Mouse (Mus musculus): Measurements from ENCODE around the gene Olfr1188. TPM values are rescaled to one million over a fixed set of nuclear protein-coding genes. Genes with fewer than 3 reads are reported as not detected.
"Not testable (repeated sequence)": the region's sequence is repeated elsewhere in the genome, so short reads cannot be mapped to it uniquely, and the experiment has no call there.

Gene Olfr1188
- polyA plus RNA-seq (2014; fragmentation: Nextera tagmentation; extraction: Ambion mirVana) = not detected in 2 replicates

GRCm38 (mm10) chr2:88556635-88557034 is at the start of gene Olfr1188:
TSS of gene Olfr1188 (plus strand) at chr2:88556935.
- Histone ChIP-seq H3K4me1 (replicated peaks; ENCODE audit: control insufficient read depth, insufficient read depth, low read length) (no peaks in the 10 kb centered on the region), H3K9ac (ENCODE audit: low read length) (no peak within 1 kb of the TSS), H3K4me2 (ENCODE audit: low read depth, low read length, severe bottlenecking) (no peak within 1 kb of the TSS), H3K27me3 (ENCODE audit: control insufficient read depth, insufficient read depth, low read length) (no peaks in the 10 kb centered on the region), H3K9me3 (ENCODE audit: control insufficient read depth, low read length) (no peaks in the 10 kb centered on the region), H3K36me3 (ENCODE audit: control insufficient read depth, insufficient read depth, low read length) (no peaks in the 10 kb centered on the region), H3K27ac (ENCODE audit: low read depth, low read length) (no peak within 1 kb of the TSS), H3K4me3 (ENCODE audit: low read depth, low read length) (no peak within 1 kb of the TSS)
- DNase-seq (ENCODE audit: low spot score) (no peak), ATAC-seq (replicated peaks; ENCODE audit: low FRiP score) (no peak)
- 91% methylated on average over 2 of the region's 2 CpGs for WGBS

GRCm38 (mm10) chr2:88518251-88518650 is 38.5 kb upstream of the Olfr1188 start, which contains the start of gene Olfr1186:
TSS of gene Olfr1186 (plus strand) at chr2:88518551.
- Histone ChIP-seq H3K27ac (ENCODE audit: low read depth, low read length) (no peak within 1 kb of the TSS), H3K27me3 (ENCODE audit: control insufficient read depth, insufficient read depth, low read length) (no peaks in the 10 kb centered on the region), H3K4me2 (ENCODE audit: low read depth, low read length, severe bottlenecking) (no peak within 1 kb of the TSS), H3K4me1 (replicated peaks; ENCODE audit: control insufficient read depth, insufficient read depth, low read length) (no peaks in the 10 kb centered on the region), H3K9me3 (ENCODE audit: control insufficient read depth, low read length) (no peaks in the 10 kb centered on the region), H3K9ac (ENCODE audit: low read length) (no peak within 1 kb of the TSS), H3K36me3 (ENCODE audit: control insufficient read depth, insufficient read depth, low read length) (no peaks in the 10 kb centered on the region), H3K4me3 (ENCODE audit: low read depth, low read length) (no peak within 1 kb of the TSS)
- WGBS = 89% methylated on average over 2 of the region's 2 CpGs
- DNase-seq (ENCODE audit: low spot score) (no peak), ATAC-seq (replicated peaks; ENCODE audit: low FRiP score) (no peak)

- H3K9me3 ChIP-seq (ENCODE audit: control insufficient read depth, low read length) = no peaks in the 10 kb centered on the region
- DNase-seq (ENCODE audit: low spot score) = no peak
- H3K36me3 ChIP-seq (ENCODE audit: control insufficient read depth, insufficient read depth, low read length) = no peaks in the 10 kb centered on the region
- H3K27me3 ChIP-seq (ENCODE audit: control insufficient read depth, insufficient read depth, low read length) = no peaks in the 10 kb centered on the region
- ATAC-seq (replicated peaks; ENCODE audit: low FRiP score) = no peak
- no peak overlapping the region for H3K27ac ChIP-seq (ENCODE audit: low read depth, low read length)
- H3K4me3 ChIP-seq (ENCODE audit: low read depth, low read length) = no peak overlapping the region
- no peaks in the 10 kb centered on the region for H3K4me1 ChIP-seq (replicated peaks; ENCODE audit: control insufficient read depth, insufficient read depth, low read length)
- no peak overlapping the region for H3K9ac ChIP-seq (ENCODE audit: low read length)
- 72% methylated on average over 3 of the region's 3 CpGs for WGBS
- no peak overlapping the region for H3K4me2 ChIP-seq (ENCODE audit: low read depth, low read length, severe bottlenecking)
Measured at GRCm38 (mm10) chr2:88525720-88526119, 31.0 kb upstream of the Olfr1188 start.

- WGBS = 92% methylated on average over 12 of the region's 12 CpGs
- not testable (repeated sequence) for DNase-seq (ENCODE audit: low spot score)
Measured at GRCm38 (mm10) chr2:88572696-88573095, 16.0 kb downstream of the Olfr1188 start.

GRCm38 (mm10) chr2:88586154-88586553 is 29.4 kb downstream of the Olfr1188 start, which contains the start of gene Olfr1189:
TSS of gene Olfr1189 (plus strand) at chr2:88586454.
- DNase-seq (ENCODE audit: low spot score) (no peak), ATAC-seq (replicated peaks; ENCODE audit: low FRiP score) (no peak)

More at GRCm38 (mm10) chr2:88572696-88573095, 16.0 kb downstream of the Olfr1188 start:
- H3K36me3 ChIP-seq (ENCODE audit: control insufficient read depth, insufficient read depth, low read length); H3K9ac ChIP-seq (ENCODE audit: low read length); H3K27me3 ChIP-seq (ENCODE audit: control insufficient read depth, insufficient read depth, low read length); H3K4me3 ChIP-seq (ENCODE audit: low read depth, low read length); H3K4me1 ChIP-seq (replicated peaks; ENCODE audit: control insufficient read depth, insufficient read depth, low read length); H3K9me3 ChIP-seq (ENCODE audit: control insufficient read depth, low read length); ATAC-seq (replicated peaks; ENCODE audit: low FRiP score); H3K4me2 ChIP-seq (ENCODE audit: low read depth, low read length, severe bottlenecking); H3K27ac ChIP-seq (ENCODE audit: low read depth, low read length): not testable (repeated sequence)

More at GRCm38 (mm10) chr2:88586154-88586553, 29.4 kb downstream of the Olfr1188 start, which contains the start of gene Olfr1189:
- H3K36me3 ChIP-seq (ENCODE audit: control insufficient read depth, insufficient read depth, low read length) = no peaks in the 10 kb centered on the region
- no peak within 1 kb of the TSS for H3K9ac ChIP-seq (ENCODE audit: low read length)
- no peaks in the 10 kb centered on the region for H3K9me3 ChIP-seq (ENCODE audit: control insufficient read depth, low read length)
- H3K4me2 ChIP-seq (ENCODE audit: low read depth, low read length, severe bottlenecking) = no peak within 1 kb of the TSS
- no peak within 1 kb of the TSS for H3K4me3 ChIP-seq (ENCODE audit: low read depth, low read length)
- no peaks in the 10 kb centered on the region for H3K4me1 ChIP-seq (replicated peaks; ENCODE audit: control insufficient read depth, insufficient read depth, low read length)
- H3K27me3 ChIP-seq (ENCODE audit: control insufficient read depth, insufficient read depth, low read length) = no peaks in the 10 kb centered on the region
- no peak within 1 kb of the TSS for H3K27ac ChIP-seq (ENCODE audit: low read depth, low read length)

Other genes with a start within 250 kb of the Olfr1188 start
- not detected in 2 replicates for gene Olfr1174-ps, start 241.8 kb upstream of the Olfr1188 start, polyA plus RNA-seq (2014; fragmentation: Nextera tagmentation; extraction: Ambion mirVana)
- gene Olfr1175-ps, start 229.7 kb upstream of the Olfr1188 start, polyA plus RNA-seq (2014; fragmentation: Nextera tagmentation; extraction: Ambion mirVana) = not detected in 2 replicates
- gene Olfr1176, start 220.2 kb upstream of the Olfr1188 start, polyA plus RNA-seq (2014; fragmentation: Nextera tagmentation; extraction: Ambion mirVana) = not detected in 2 replicates
- not detected in 2 replicates for gene Olfr1177-ps, start 210.4 kb upstream of the Olfr1188 start, polyA plus RNA-seq (2014; fragmentation: Nextera tagmentation; extraction: Ambion mirVana)
- not detected in 2 replicates for gene Olfr1178, start 169.9 kb upstream of the Olfr1188 start, polyA plus RNA-seq (2014; fragmentation: Nextera tagmentation; extraction: Ambion mirVana)
- not detected in 2 replicates for gene Olfr1179, start 150.5 kb upstream of the Olfr1188 start, polyA plus RNA-seq (2014; fragmentation: Nextera tagmentation; extraction: Ambion mirVana)
- not detected in 2 replicates for gene Olfr1180, start 137.8 kb upstream of the Olfr1188 start, polyA plus RNA-seq (2014; fragmentation: Nextera tagmentation; extraction: Ambion mirVana)
- gene Olfr1181, start 130.8 kb upstream of the Olfr1188 start, polyA plus RNA-seq (2014; fragmentation: Nextera tagmentation; extraction: Ambion mirVana) = not detected in 2 replicates
- not detected in 2 replicates for gene Gm13757, start 107.8 kb upstream of the Olfr1188 start, polyA plus RNA-seq (2014; fragmentation: Nextera tagmentation; extraction: Ambion mirVana)
- not detected in 2 replicates for gene Olfr1183, start 102.1 kb upstream of the Olfr1188 start, polyA plus RNA-seq (2014; fragmentation: Nextera tagmentation; extraction: Ambion mirVana)
- gene Olfr1184, start 73.3 kb upstream of the Olfr1188 start, polyA plus RNA-seq (2014; fragmentation: Nextera tagmentation; extraction: Ambion mirVana) = not detected in 2 replicates
- not detected in 2 replicates for gene Olfr1185-ps1, start 63.6 kb upstream of the Olfr1188 start, polyA plus RNA-seq (2014; fragmentation: Nextera tagmentation; extraction: Ambion mirVana)
- not detected in 2 replicates for gene Olfr1186, start 38.4 kb upstream of the Olfr1188 start, polyA plus RNA-seq (2014; fragmentation: Nextera tagmentation; extraction: Ambion mirVana)
- not detected in 2 replicates for gene Olfr1189, start 29.5 kb downstream of the Olfr1188 start, polyA plus RNA-seq (2014; fragmentation: Nextera tagmentation; extraction: Ambion mirVana)
- gene Olfr1191-ps1, start 83.6 kb downstream of the Olfr1188 start, polyA plus RNA-seq (2014; fragmentation: Nextera tagmentation; extraction: Ambion mirVana) = not detected in 2 replicates
- gene Olfr1192-ps1, start 91.6 kb downstream of the Olfr1188 start, polyA plus RNA-seq (2014; fragmentation: Nextera tagmentation; extraction: Ambion mirVana) = not detected in 2 replicates
- not detected in 2 replicates for gene Olfr1193, start 118.7 kb downstream of the Olfr1188 start, polyA plus RNA-seq (2014; fragmentation: Nextera tagmentation; extraction: Ambion mirVana)
- not detected in 2 replicates for gene Olfr1195, start 132.3 kb downstream of the Olfr1188 start, polyA plus RNA-seq (2014; fragmentation: Nextera tagmentation; extraction: Ambion mirVana)
- gene Olfr1196, start 147.7 kb downstream of the Olfr1188 start, polyA plus RNA-seq (2014; fragmentation: Nextera tagmentation; extraction: Ambion mirVana) = not detected in 2 replicates
- not detected in 2 replicates for gene Olfr1197, start 175.4 kb downstream of the Olfr1188 start, polyA plus RNA-seq (2014; fragmentation: Nextera tagmentation; extraction: Ambion mirVana)
- not detected in 2 replicates for gene Olfr1198, start 194.4 kb downstream of the Olfr1188 start, polyA plus RNA-seq (2014; fragmentation: Nextera tagmentation; extraction: Ambion mirVana)
- gene Olfr1199, start 203.5 kb downstream of the Olfr1188 start, polyA plus RNA-seq (2014; fragmentation: Nextera tagmentation; extraction: Ambion mirVana) = not detected in 2 replicates
- not detected in 2 replicates for gene Olfr1200, start 213.6 kb downstream of the Olfr1188 start, polyA plus RNA-seq (2014; fragmentation: Nextera tagmentation; extraction: Ambion mirVana)
- gene Olfr1201, start 236.1 kb downstream of the Olfr1188 start, polyA plus RNA-seq (2014; fragmentation: Nextera tagmentation; extraction: Ambion mirVana) = not detected in 2 replicates